Mouse (Mus musculus) hindbrain, embryonic 12.5 days (tissue): ENCODE measurements around the gene Clec1b. TPM values are rescaled to one million over a fixed set of nuclear protein-coding genes. Genes with fewer than 3 reads are reported as not detected.

ENCODE experiments used
- ATAC-seq: fragments of 200-750 bp; cut with Nextera tagmentation; 2 replicates; pipeline ENCODE4 v1.8.0; 2017; ENCODE audit warnings: moderate TSS enrichment; ENCODE audit not compliant: low FRiP score
- H3K27ac ChIP-seq: fragments of 300-500 bp; sonication (generic); 2 replicates; pipeline ENCODE4 v1.5.1; 2016; ENCODE audit warnings: mild to moderate bottlenecking
- H3K27me3 ChIP-seq: fragments of 300-500 bp; sonication (generic); 2 replicates; pipeline ENCODE4 v1.6.1; 2016; ENCODE audit warnings: mild to moderate bottlenecking
- H3K36me3 ChIP-seq: fragments of 300-500 bp; sonication (generic); 2 replicates; pipeline ENCODE4 v1.6.1; 2016; ENCODE audit warnings: mild to moderate bottlenecking
- H3K4me1 ChIP-seq: fragments of 300-500 bp; sonication (generic); 2 replicates; pipeline ENCODE4 v1.6.1; 2016
- H3K4me2 ChIP-seq: fragments of 300-500 bp; sonication (generic); replicated peaks from 2 replicates; pipeline ENCODE4 v1.6.1; 2016; ENCODE audit warnings: mild to moderate bottlenecking
- H3K4me3 ChIP-seq: fragments of 300-500 bp; sonication (generic); 2 replicates; pipeline ENCODE4 v1.5.1; 2016; ENCODE audit warnings: mild to moderate bottlenecking
- H3K9ac ChIP-seq: fragments of 300-500 bp; sonication (generic); 2 replicates; pipeline ENCODE4 v1.6.1; 2016; ENCODE audit warnings: mild to moderate bottlenecking, moderate library complexity
- H3K9me3 ChIP-seq: fragments of 300-500 bp; sonication (generic); replicated peaks from 2 replicates; pipeline ENCODE4 v1.6.1; 2016; ENCODE audit warnings: mild to moderate bottlenecking
- WGBS: fragments of 180-500 bp; shearing (Covaris S2); methylation state at CpG from one replicate; pipeline ENCODE4 v1.1.7; 2016; 5-methylcytosine and 5-hydroxymethylcytosine counted together
- polyA plus RNA-seq: library from polyadenylated mRNA; unstranded; fragments of >200 nt; fragmentation: Nextera tagmentation; extraction: Ambion mirVana; gene quantifications from 2 replicates; pipeline ENCODE4 v1.2.1, GENCODE M21; 2016

Clec1b gene
- 4.8 TPM in 2 replicates for polyA plus RNA-seq

GRCm38 (mm10) chr6:129396997-129397396 lies at the start of gene Clec1b:
Gene Clec1b (plus strand): TSS chr6:129397297.
- Histone ChIP-seq H3K4me3 (no peak within 1 kb of the TSS), H3K27ac (no peak within 1 kb of the TSS), H3K4me1 (no peaks in the 10 kb centered on the region), H3K27me3 (no peaks in the 10 kb centered on the region), H3K36me3 (no peaks in the 10 kb centered on the region), H3K4me2 (no peak within 1 kb of the TSS), H3K9ac (no peak within 1 kb of the TSS), H3K9me3 (no peaks in the 10 kb centered on the region)
- no peak for ATAC-seq
- 83% methylated on average over 8 of the region's 8 CpGs for WGBS

GRCm38 (mm10) chr6:129349524-129350352 lies 47.4 kb upstream of the Clec1b start:
- Histone ChIP-seq H3K27me3 (no peaks in the 10 kb centered on the region), H3K36me3 (no peaks in the 10 kb centered on the region), H3K9ac (no peak overlapping the region), H3K9me3 (peaks cover 6% of the 10 kb centered on the region; the same call in 1 of the 2 replicates), H3K4me2 (no peak overlapping the region), H3K4me3 (no peak overlapping the region), H3K27ac (no peak overlapping the region), H3K4me1 (no peaks in the 10 kb centered on the region)
- no peak for ATAC-seq
- WGBS = 62% methylated on average over 4 of the region's 4 CpGs

- no peak overlapping the region for H3K4me2 ChIP-seq
- peaks cover 6% of the 10 kb centered on the region; the same call in 1 of the 2 replicates for H3K9me3 ChIP-seq
- H3K27me3 ChIP-seq = no peaks in the 10 kb centered on the region
- no peak overlapping the region for H3K4me3 ChIP-seq
- H3K4me1 ChIP-seq = no peaks in the 10 kb centered on the region
- no peak overlapping the region for H3K9ac ChIP-seq
- H3K27ac ChIP-seq = no peak overlapping the region
- WGBS = 98% methylated on average over 3 of the region's 3 CpGs
- no peak for ATAC-seq
- H3K36me3 ChIP-seq = no peaks in the 10 kb centered on the region
Measured at GRCm38 (mm10) chr6:129351091-129351490, 46.0 kb upstream of the Clec1b start.

GRCm38 (mm10) chr6:129355774-129356173 lies 41.3 kb upstream of the Clec1b start:
- Histone ChIP-seq H3K27ac (no peak overlapping the region), H3K9ac (no peak overlapping the region), H3K4me1 (no peaks in the 10 kb centered on the region), H3K27me3 (no peaks in the 10 kb centered on the region), H3K4me2 (no peak overlapping the region), H3K4me3 (no peak overlapping the region), H3K36me3 (no peaks in the 10 kb centered on the region), H3K9me3 (no peaks in the 10 kb centered on the region)
- no peak for ATAC-seq
- WGBS = 94% methylated on average over 2 of the region's 2 CpGs

GRCm38 (mm10) chr6:129356430-129356829 lies 40.7 kb upstream of the Clec1b start:
- H3K4me1 ChIP-seq = no peaks in the 10 kb centered on the region
- no peaks in the 10 kb centered on the region for H3K27me3 ChIP-seq
- H3K4me2 ChIP-seq = no peak overlapping the region
- no peak overlapping the region for H3K27ac ChIP-seq
- H3K9ac ChIP-seq = no peak overlapping the region
- ATAC-seq = no peak
- H3K36me3 ChIP-seq = no peaks in the 10 kb centered on the region
- H3K4me3 ChIP-seq = no peak overlapping the region
- no peaks in the 10 kb centered on the region for H3K9me3 ChIP-seq

GRCm38 (mm10) chr6:129359515-129359914 lies 37.6 kb upstream of the Clec1b start:
- Histone ChIP-seq H3K9ac (no peak overlapping the region), H3K36me3 (no peaks in the 10 kb centered on the region), H3K4me3 (no peak overlapping the region), H3K4me1 (no peaks in the 10 kb centered on the region), H3K27ac (no peak overlapping the region), H3K4me2 (no peak overlapping the region), H3K9me3 (no peaks in the 10 kb centered on the region), H3K27me3 (no peaks in the 10 kb centered on the region)
- ATAC-seq = no peak
- WGBS = 96% methylated on average over 2 of the region's 2 CpGs

GRCm38 (mm10) chr6:129363942-129364341 lies 33.2 kb upstream of the Clec1b start:
- Histone ChIP-seq H3K36me3 (no peaks in the 10 kb centered on the region), H3K9me3 (no peaks in the 10 kb centered on the region), H3K4me3 (no peak overlapping the region), H3K4me2 (no peak overlapping the region), H3K9ac (no peak overlapping the region), H3K27me3 (no peaks in the 10 kb centered on the region), H3K4me1 (no peaks in the 10 kb centered on the region), H3K27ac (no peak overlapping the region)
- WGBS = 20% methylated on average over 1 of the region's 1 CpGs
- no peak for ATAC-seq

- Histone ChIP-seq H3K36me3 (no peaks in the 10 kb centered on the region), H3K4me2 (no peak overlapping the region), H3K27me3 (no peaks in the 10 kb centered on the region), H3K27ac (no peak overlapping the region), H3K4me1 (no peaks in the 10 kb centered on the region), H3K9me3 (no peaks in the 10 kb centered on the region), H3K4me3 (no peak overlapping the region), H3K9ac (no peak overlapping the region)
- 24% methylated on average over 6 of the region's 6 CpGs for WGBS
- ATAC-seq = 0 out of 2 replicates have a peak, but pooled peaks have one; percentile 52
Measured at GRCm38 (mm10) chr6:129365959-129366359, 31.1 kb upstream of the Clec1b start.

- Histone ChIP-seq H3K4me1 (no peaks in the 10 kb centered on the region), H3K36me3 (no peaks in the 10 kb centered on the region), H3K4me3 (no peak overlapping the region), H3K9me3 (no peaks in the 10 kb centered on the region), H3K4me2 (no peak overlapping the region), H3K27ac (no peak overlapping the region), H3K9ac (no peak overlapping the region), H3K27me3 (no peaks in the 10 kb centered on the region)
- WGBS = 72% methylated on average over 7 of the region's 7 CpGs
- ATAC-seq = no peak
Measured at GRCm38 (mm10) chr6:129369374-129370132, 27.5 kb upstream of the Clec1b start.

- Histone ChIP-seq H3K36me3 (no peaks in the 10 kb centered on the region), H3K27me3 (no peaks in the 10 kb centered on the region), H3K4me3 (no peak overlapping the region), H3K9me3 (no peaks in the 10 kb centered on the region), H3K9ac (no peak overlapping the region), H3K27ac (no peak overlapping the region), H3K4me2 (no peak overlapping the region), H3K4me1 (no peaks in the 10 kb centered on the region)
- 88% methylated on average over 2 of the region's 2 CpGs for WGBS
- no peak for ATAC-seq
Measured at GRCm38 (mm10) chr6:129374937-129375471, 22.1 kb upstream of the Clec1b start.

- H3K4me3 ChIP-seq = no peak overlapping the region
- no peaks in the 10 kb centered on the region for H3K4me1 ChIP-seq
- H3K27ac ChIP-seq = no peak overlapping the region
- H3K9ac ChIP-seq = no peak overlapping the region
- no peak overlapping the region for H3K4me2 ChIP-seq
- no peaks in the 10 kb centered on the region for H3K36me3 ChIP-seq
- ATAC-seq = no peak
- no peaks in the 10 kb centered on the region for H3K9me3 ChIP-seq
- WGBS = 73% methylated on average over 3 of the region's 4 CpGs
- no peaks in the 10 kb centered on the region for H3K27me3 ChIP-seq
Measured at GRCm38 (mm10) chr6:129380454-129380853, 16.6 kb upstream of the Clec1b start.

- Histone ChIP-seq H3K4me3 (no peak overlapping the region), H3K4me2 (no peak overlapping the region), H3K4me1 (no peaks in the 10 kb centered on the region), H3K27ac (no peak overlapping the region), H3K36me3 (no peaks in the 10 kb centered on the region), H3K9me3 (no peaks in the 10 kb centered on the region), H3K27me3 (no peaks in the 10 kb centered on the region), H3K9ac (no peak overlapping the region)
- 78% methylated on average over 1 of the region's 1 CpGs for WGBS
- ATAC-seq = no peak
Measured at GRCm38 (mm10) chr6:129381736-129382135, 15.4 kb upstream of the Clec1b start.
